Mouse (Mus musculus) liver, adult 2 months (tissue): ENCODE measurements around the gene Olfr952. TPM values are rescaled to one million over a fixed set of nuclear protein-coding genes. Genes with fewer than 3 reads are reported as not detected.

Experiments used
- DNase-seq: peaks from one replicate; pipeline ENCODE4 v3.0.0-alpha.2; 2011; ENCODE audit warnings: low read depth, low spot score; ENCODE audit errors: extremely low read depth
- H3K27ac ChIP-seq: fragments of 200-500 bp; replicated peaks from 2 replicates; pipeline ENCODE4 v1.5.1; 2012; ENCODE audit warnings: low read depth, mild to moderate bottlenecking, control low read depth, inconsistent platforms, low read length; ENCODE audit not compliant: insufficient read depth
- H3K27me3 ChIP-seq: fragments of 200-500 bp; 2 replicates; pipeline ENCODE4 v1.6.1; 2012; ENCODE audit warnings: mild to moderate bottlenecking, moderate library complexity, low read length, inconsistent platforms; ENCODE audit not compliant: control insufficient read depth, insufficient read depth
- H3K36me3 ChIP-seq: fragments of 200-500 bp; 2 replicates; pipeline ENCODE4 v1.6.1; 2012; ENCODE audit warnings: low read length, inconsistent platforms; ENCODE audit not compliant: control insufficient read depth, insufficient read depth
- H3K4me1 ChIP-seq: fragments of 200-500 bp; 2 replicates; pipeline ENCODE4 v1.6.1; 2011; ENCODE audit warnings: low read length; ENCODE audit not compliant: control insufficient read depth, insufficient read depth
- H3K4me3 ChIP-seq: fragments of 200-500 bp; 2 replicates; pipeline ENCODE4 v1.5.1; 2011; ENCODE audit warnings: low read depth, mild to moderate bottlenecking, control low read depth, low read length, moderate library complexity; ENCODE audit not compliant: insufficient read depth
- H3K79me2 ChIP-seq: fragments of 200-500 bp; 2 replicates; pipeline ENCODE4 v1.6.1; 2012; ENCODE audit warnings: inconsistent platforms, mild to moderate bottlenecking, low read length, moderate library complexity; ENCODE audit not compliant: control insufficient read depth, insufficient read depth
- H3K9ac ChIP-seq: fragments of 200-500 bp; 2 replicates; pipeline ENCODE4 v1.6.1; 2012; ENCODE audit warnings: low read depth, mild to moderate bottlenecking, control low read depth, inconsistent platforms, low read length
- CTCF ChIP-seq: fragments of 200-500 bp; IDR thresholded peaks from 2 replicates; pipeline ENCODE4 v1.5.1; 2011; ENCODE audit warnings: low read depth, low read length, control low read depth
- POLR2A ChIP-seq: fragments of 200-500 bp; IDR thresholded peaks from 2 replicates; pipeline ENCODE4 v1.6.1; 2011; ENCODE audit warnings: low read length, control low read depth; ENCODE audit not compliant: insufficient read depth; ENCODE audit errors: extremely low read depth
- WGBS: fragments of 180-500 bp; shearing (Covaris S2); methylation state at CpG from one replicate; pipeline ENCODE4 v1.1.7; 2018; 5-methylcytosine and 5-hydroxymethylcytosine counted together
- polyA plus RNA-seq: library from polyadenylated mRNA; depleted of rRNA; stranded (reverse); fragments of >200 nt; gene quantifications from 2 replicates; pipeline ENCODE4 v1.2.3, GENCODE M21; 2012; rRNA removed
- total RNA-seq: library from RNA; depleted of rRNA; stranded (reverse); fragments of >200 nt; gene quantifications from 2 replicates; pipeline ENCODE4 v1.2.3, GENCODE M21; 2014; rRNA removed

The Olfr952 gene
- total RNA-seq (not detected in 2 replicates), polyA plus RNA-seq (not detected in 2 replicates)

DNA sequence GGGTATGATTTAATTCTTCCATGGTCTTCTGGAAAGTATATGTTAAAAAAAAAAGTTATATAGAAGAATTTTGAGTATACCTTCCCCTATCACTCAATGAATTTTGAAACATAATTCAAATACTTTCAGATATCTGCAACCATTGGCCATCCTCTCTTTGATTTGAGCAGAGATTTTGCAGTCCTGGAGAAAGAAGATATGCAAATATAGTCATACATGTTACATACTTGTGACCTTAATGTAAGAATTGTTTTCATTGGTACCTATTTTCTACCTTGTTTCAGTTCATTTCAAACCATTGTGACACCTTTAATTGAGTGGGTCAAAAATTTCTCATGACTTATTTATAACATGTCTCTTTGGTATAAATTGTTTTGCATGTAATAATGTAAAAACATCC, at the start of gene Olfr952:
Gene Olfr952 (minus strand): TSS at position 101 of the 400 bp plus-strand sequence.
- no peak within 1 kb of the TSS for H3K27ac ChIP-seq
- H3K4me3 ChIP-seq = no peak within 1 kb of the TSS
- H3K27me3 ChIP-seq = no peaks in the 10 kb centered on the region
- no peaks in the 10 kb centered on the region for H3K79me2 ChIP-seq
- H3K9ac ChIP-seq = no peak within 1 kb of the TSS
- no peaks in the 10 kb centered on the region for H3K4me1 ChIP-seq
- TF ChIP-seq POLR2A = no peak
- TF ChIP-seq CTCF = no peak
- H3K36me3 ChIP-seq = no peaks in the 10 kb centered on the region
- no peak for DNase-seq

- H3K4me3 ChIP-seq = no peak within 1 kb of the TSS
- TF ChIP-seq CTCF (no peak), POLR2A (no peak)
- H3K79me2 ChIP-seq = no peaks in the 10 kb centered on the region
- DNase-seq = no peak
- no peak within 1 kb of the TSS for H3K9ac ChIP-seq
- no peaks in the 10 kb centered on the region for H3K27me3 ChIP-seq
- no peaks in the 10 kb centered on the region for H3K4me1 ChIP-seq
- WGBS = 30% methylated on average over 1 of the region's 1 CpGs
- no peaks in the 10 kb centered on the region for H3K36me3 ChIP-seq
- H3K27ac ChIP-seq = no peak within 1 kb of the TSS
Measured at GRCm38 (mm10) chr9:39471844-39472243, 44.9 kb upstream of the Olfr952 start, which contains the start of gene Olfr955. Olfr955 (minus strand) TSS chr9:39471944.

- WGBS = 74% methylated on average over 6 of the region's 6 CpGs
- TF ChIP-seq CTCF = no peak
- no peak for TF ChIP-seq POLR2A
- Histone ChIP-seq H3K36me3 (no peaks in the 10 kb centered on the region), H3K9ac (no peak within 1 kb of the TSS), H3K79me2 (no peaks in the 10 kb centered on the region), H3K4me1 (no peaks in the 10 kb centered on the region), H3K4me3 (no peak within 1 kb of the TSS), H3K27ac (no peak within 1 kb of the TSS), H3K27me3 (no peaks in the 10 kb centered on the region)
- no peak for DNase-seq
Measured at GRCm38 (mm10) chr9:39456401-39456800, 29.5 kb upstream of the Olfr952 start, which contains the start of gene Olfr954. Olfr954 (plus strand) TSS chr9:39456701.

GRCm38 (mm10) chr9:39387110-39387509, 39.8 kb downstream of the Olfr952 start, which contains the start of gene Olfr951:
Olfr951 (plus strand) TSS chr9:39387410.
- Histone ChIP-seq H3K27me3 (no peaks in the 10 kb centered on the region), H3K9ac (no peak within 1 kb of the TSS), H3K27ac (no peak within 1 kb of the TSS), H3K4me1 (no peaks in the 10 kb centered on the region), H3K79me2 (no peaks in the 10 kb centered on the region), H3K36me3 (no peaks in the 10 kb centered on the region), H3K4me3 (no peak within 1 kb of the TSS)
- no peak for DNase-seq
- TF ChIP-seq POLR2A = no peak
- TF ChIP-seq CTCF = no peak
- WGBS = 96% methylated on average over 2 of the region's 2 CpGs

Other genes starting within 250 kb of the Olfr952 start
- not detected in 2 replicates for gene Olfr944, start 225.2 kb downstream of the Olfr952 start, total RNA-seq
- not detected in 2 replicates for gene Olfr944, start 225.2 kb downstream of the Olfr952 start, polyA plus RNA-seq
- not detected in 2 replicates for gene Olfr1537, start 177.2 kb downstream of the Olfr952 start, total RNA-seq
- gene Olfr1537, start 177.2 kb downstream of the Olfr952 start, polyA plus RNA-seq = not detected in 2 replicates
- gene Olfr945, start 150.3 kb downstream of the Olfr952 start, total RNA-seq = not detected in 2 replicates
- gene Olfr945, start 150.3 kb downstream of the Olfr952 start, polyA plus RNA-seq = not detected in 2 replicates
- not detected in 2 replicates for gene Olfr948, start 101.1 kb downstream of the Olfr952 start, total RNA-seq
- gene Olfr948, start 101.1 kb downstream of the Olfr952 start, polyA plus RNA-seq = not detected in 2 replicates
- not detected in 2 replicates for gene Olfr951, start 39.7 kb downstream of the Olfr952 start, total RNA-seq
- not detected in 2 replicates for gene Olfr951, start 39.7 kb downstream of the Olfr952 start, polyA plus RNA-seq
- gene Olfr954, start 29.6 kb upstream of the Olfr952 start, total RNA-seq = not detected in 2 replicates
- gene Olfr954, start 29.6 kb upstream of the Olfr952 start, polyA plus RNA-seq = not detected in 2 replicates
- not detected in 2 replicates for gene Olfr955, start 44.8 kb upstream of the Olfr952 start, total RNA-seq
- not detected in 2 replicates for gene Olfr955, start 44.8 kb upstream of the Olfr952 start, polyA plus RNA-seq
- gene Olfr44, start 66.8 kb upstream of the Olfr952 start, total RNA-seq = not detected in 2 replicates
- gene Olfr44, start 66.8 kb upstream of the Olfr952 start, polyA plus RNA-seq = not detected in 2 replicates
- not detected in 2 replicates for gene Olfr957, start 88.7 kb upstream of the Olfr952 start, total RNA-seq
- not detected in 2 replicates for gene Olfr957, start 88.7 kb upstream of the Olfr952 start, polyA plus RNA-seq
- not detected in 2 replicates for gene Olfr958, start 126.9 kb upstream of the Olfr952 start, total RNA-seq
- gene Olfr958, start 126.9 kb upstream of the Olfr952 start, polyA plus RNA-seq = not detected in 2 replicates
- not detected in 2 replicates for gene Olfr959, start 148.4 kb upstream of the Olfr952 start, total RNA-seq
- not detected in 2 replicates for gene Olfr959, start 148.4 kb upstream of the Olfr952 start, polyA plus RNA-seq
- 0.07 and 0.09 TPM in 2 replicates for gene AW551984, start 177.3 kb upstream of the Olfr952 start, total RNA-seq
- gene AW551984, start 177.3 kb upstream of the Olfr952 start, polyA plus RNA-seq = 0.01 and 0.13 TPM in 2 replicates
- not detected in 2 replicates for gene Olfr148, start 183.5 kb upstream of the Olfr952 start, total RNA-seq
- not detected in 2 replicates for gene Olfr148, start 183.5 kb upstream of the Olfr952 start, polyA plus RNA-seq
- gene Olfr960, start 194.2 kb upstream of the Olfr952 start, total RNA-seq = not detected in 2 replicates
- not detected in 2 replicates for gene Olfr960, start 194.2 kb upstream of the Olfr952 start, polyA plus RNA-seq
- gene Olfr961, start 217.9 kb upstream of the Olfr952 start, total RNA-seq = not detected in 2 replicates
- gene Olfr961, start 217.9 kb upstream of the Olfr952 start, polyA plus RNA-seq = not detected in 2 replicates
- not detected in 2 replicates for gene Olfr963, start 240.1 kb upstream of the Olfr952 start, total RNA-seq
- gene Olfr963, start 240.1 kb upstream of the Olfr952 start, polyA plus RNA-seq = not detected in 2 replicates